In the genomic region with DNA sequence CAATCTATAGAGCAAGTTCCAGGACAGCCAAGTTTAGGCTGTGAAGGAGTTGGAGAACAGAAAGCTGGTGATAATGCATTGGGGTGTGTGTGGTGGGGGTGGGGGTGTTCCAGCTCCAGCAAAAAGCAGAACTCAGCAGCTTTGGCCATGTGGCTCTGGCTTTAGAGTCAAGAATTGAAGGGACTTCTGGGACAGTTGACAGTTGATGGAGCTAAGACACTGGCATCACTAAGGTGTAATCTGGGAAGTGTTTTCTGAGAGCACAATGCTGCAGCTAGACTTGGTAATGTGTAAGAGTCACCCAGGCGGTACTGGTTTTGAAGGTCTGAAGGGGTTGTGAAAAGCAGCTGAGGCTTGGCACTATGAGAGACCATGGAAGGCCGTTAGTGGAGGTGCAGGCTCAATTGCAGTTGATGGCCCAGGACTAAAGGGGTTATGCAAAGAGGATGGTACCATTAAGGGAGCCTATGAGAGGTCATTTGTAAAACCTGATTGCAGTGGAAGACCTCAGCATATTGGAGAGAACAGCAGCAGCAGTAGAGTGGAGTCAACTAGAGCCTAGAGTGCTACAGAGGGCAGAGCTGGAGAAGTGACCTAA, we compare ENCODE assay signal across 21 mouse cellular contexts. TPM values are rescaled to one million over a fixed set of nuclear protein-coding genes. Genes with fewer than 3 reads are reported as not detected.
A peak's percentile ranks its signal among the peaks of the same experiment; 100 is the strongest.
DNase-seq lines count a peak whose midpoint lies in the region; ATAC-seq and TF ChIP-seq lines count a peak whose summit lies in the region.
"Had no signal": no experiment of that assay in that cellular context is flagged by ENCODE, and none has a peak within 500 bp of the region (broad histone marks: within the 10 kb centered on the region; RNA-seq: fewer than 3 reads in every experiment).

No protein-coding gene starts in this region.

- 0 out of 2 replicates have a peak overlapping the region, but pooled peaks have one; percentile 2 for H3K4me3 ChIP-seq in midbrain, embryonic 10.5 days
- H3K4me3 ChIP-seq in midbrain, postnatal 0 days (ENCODE audit: low read depth, low read length), result no peak overlapping the region
- no peak overlapping the region for H3K4me3 ChIP-seq in liver, embryonic 11.5 days (ENCODE audit: low read depth, low read length)
- H3K4me3 ChIP-seq: embryonic facial prominence, embryonic 10.5 days; embryonic facial prominence, embryonic 12.5 days; forebrain, embryonic 13.5 days; forebrain, embryonic 15.5 days had no signal

- H3K27me3 ChIP-seq in midbrain, embryonic 10.5 days (ENCODE audit: low read depth, poor library complexity, severe bottlenecking), result no peaks in the 10 kb centered on the region
- H3K27me3 ChIP-seq in midbrain, postnatal 0 days (ENCODE audit: insufficient read depth, low read length), result no peaks in the 10 kb centered on the region
- H3K27me3 ChIP-seq in liver, embryonic 11.5 days (replicated peaks; ENCODE audit: control insufficient read depth, insufficient read depth, low read length), result no peaks in the 10 kb centered on the region
- H3K27me3 ChIP-seq: embryonic facial prominence, embryonic 12.5 days; forebrain, embryonic 13.5 days; forebrain, embryonic 15.5 days had no signal

- intact Hi-C loops in heart, postnatal 10 days (cut with DNase I), result no loop called here

- no peak overlapping the region for H3K9ac ChIP-seq in midbrain, postnatal 0 days (replicated peaks; ENCODE audit: low read length, poor library complexity, severe bottlenecking)
- no peak overlapping the region for H3K9ac ChIP-seq in liver, embryonic 11.5 days (ENCODE audit: low read depth, low read length)
- H3K9ac ChIP-seq: embryonic facial prominence, embryonic 12.5 days; forebrain, embryonic 13.5 days; forebrain, embryonic 15.5 days had no signal

- no peak overlapping the region for H3K4me2 ChIP-seq in midbrain, postnatal 0 days (ENCODE audit: low read depth, low read length, poor library complexity, severe bottlenecking)
- no peak overlapping the region for H3K4me2 ChIP-seq in liver, embryonic 11.5 days
- H3K4me2 ChIP-seq: embryonic facial prominence, embryonic 12.5 days; forebrain, embryonic 13.5 days; forebrain, embryonic 15.5 days had no signal

- TF ChIP-seq CTCF in midbrain, postnatal 0 days (IDR thresholded peaks at IDR 0.05), result no peak

- no peak overlapping the region for H3K27ac ChIP-seq in midbrain, embryonic 10.5 days (replicated peaks)
- no peak overlapping the region for H3K27ac ChIP-seq in midbrain, postnatal 0 days (ENCODE audit: low read depth, low read length)
- H3K27ac ChIP-seq in liver, embryonic 11.5 days (ENCODE audit: low read depth, low read length), result no peak overlapping the region
- H3K27ac ChIP-seq: embryonic facial prominence, embryonic 10.5 days; embryonic facial prominence, embryonic 12.5 days; forebrain, embryonic 13.5 days; forebrain, embryonic 15.5 days had no signal

- no peaks in the 10 kb centered on the region for H3K9me3 ChIP-seq in midbrain, embryonic 10.5 days (replicated peaks)
- H3K9me3 ChIP-seq in midbrain, postnatal 0 days (ENCODE audit: low read length), result no peaks in the 10 kb centered on the region
- H3K9me3 ChIP-seq in liver, embryonic 11.5 days (ENCODE audit: control insufficient read depth, low read length), result no peaks in the 10 kb centered on the region
- H3K9me3 ChIP-seq: embryonic facial prominence, embryonic 10.5 days; embryonic facial prominence, embryonic 12.5 days; forebrain, embryonic 13.5 days; forebrain, embryonic 15.5 days had no signal

- ATAC-seq in midbrain, postnatal 0 days (ENCODE audit: low FRiP score), result no peak
- ATAC-seq in granulocyte monocyte progenitor cell, adult 5-6 weeks (replicated peaks; ENCODE audit: poor library complexity, severe bottlenecking), result peak; percentile 68
- ATAC-seq in liver, embryonic 11.5 days (replicated peaks; ENCODE audit: low FRiP score), result no peak
- ATAC-seq: CD4-positive, CD25-positive, alpha-beta regulatory T cell, adult 4 months; forebrain, embryonic 13.5 days; forebrain, embryonic 15.5 days had no signal

- peak; percentile 88 for DNase-seq in heart, adult 11 months
- DNase-seq in heart, postnatal 10 days, result no peak
- no peak for DNase-seq in midbrain, embryonic 10.5 days (ENCODE audit: low spot score)
- no peak for DNase-seq in midbrain, postnatal 0 days (ENCODE audit: low spot score)
- DNase-seq in liver, result no peak
- DNase-seq in liver, embryonic 11.5 days (ENCODE audit: low spot score), result no peak
- DNase-seq: adrenal gland, adult 2 months; adrenal gland, postnatal 10 days; adrenal gland, postnatal 25 days; B cell, adult 2 months; cerebellum, adult 11-12 months; cerebellum, adult 2 months; cerebellum, adult 9-10 months; cerebellum, postnatal 10 days; cerebellum, postnatal 25 days had no signal

- H3K36me3 ChIP-seq in midbrain, embryonic 10.5 days, result peaks cover 68% of the 10 kb centered on the region
- no peaks in the 10 kb centered on the region for H3K36me3 ChIP-seq in midbrain, postnatal 0 days (ENCODE audit: insufficient read depth, low read length)
- peaks cover 35% of the 10 kb centered on the region for H3K36me3 ChIP-seq in liver, embryonic 11.5 days (ENCODE audit: control insufficient read depth, insufficient read depth, low read length)
- H3K36me3 ChIP-seq: forebrain, embryonic 15.5 days had no signal

- peaks cover 24% of the 10 kb centered on the region for H3K4me1 ChIP-seq in midbrain, embryonic 10.5 days
- H3K4me1 ChIP-seq in midbrain, postnatal 0 days (ENCODE audit: insufficient read depth, low read length), result no peaks in the 10 kb centered on the region
- peaks cover 5% of the 10 kb centered on the region for H3K4me1 ChIP-seq in liver, embryonic 11.5 days (replicated peaks; ENCODE audit: control insufficient read depth, insufficient read depth, low read length)

- 99% methylated on average over 2 of the region's 2 CpGs for WGBS in midbrain, embryonic 10.5 days
- WGBS in midbrain, postnatal 0 days, result 92% methylated on average over 2 of the region's 2 CpGs
- WGBS in liver, embryonic 11.5 days, result 90% methylated on average over 2 of the region's 2 CpGs

RNA-seq across cellular contexts. Expression of gene Borcs6, which starts 6.6 kb away (rescaled TPM):
- 10 to 100 TPM; 16.7 to 19.4 TPM for total RNA-seq in heart, postnatal 10 days (2021)
- polyA plus RNA-seq in midbrain, embryonic 10.5 days (2016; fragmentation: Nextera tagmentation; extraction: Ambion mirVana), result 6.9 and 8.7 TPM in 2 replicates
- total RNA-seq in midbrain, postnatal 0 days (2014; rRNA removed), result 33.3 and 39.0 TPM in 2 replicates
- polyA plus RNA-seq in midbrain, postnatal 0 days (2015; fragmentation: Nextera tagmentation; extraction: Ambion mirVana), result 21.1 and 21.3 TPM in 2 replicates
- total RNA-seq in granulocyte monocyte progenitor cell, adult 5-6 weeks (2014; fragmentation: Nextera tagmentation), result 2.0 and 11.4 TPM in 2 replicates
- 9.4 TPM in 2 replicates for total RNA-seq in granulocyte monocyte progenitor cell, adult 5-6 weeks (2017)
- 5.9 and 6.6 TPM in 2 replicates for polyA plus RNA-seq in liver, embryonic 11.5 days (2014; fragmentation: Nextera tagmentation; extraction: Ambion mirVana)

RNA-seq across cellular contexts. Expression of gene Aurkb, which starts 7.5 kb away (rescaled TPM):
- total RNA-seq in heart, postnatal 10 days (2021), result 10 to 100 TPM; 11.6 to 15.4 TPM
- polyA plus RNA-seq in midbrain, embryonic 10.5 days (2016; fragmentation: Nextera tagmentation; extraction: Ambion mirVana), result 218 and 239 TPM in 2 replicates
- total RNA-seq in midbrain, postnatal 0 days (2014; rRNA removed), result 6.9 and 10.5 TPM in 2 replicates
- polyA plus RNA-seq in midbrain, postnatal 0 days (2015; fragmentation: Nextera tagmentation; extraction: Ambion mirVana), result 6.0 and 6.9 TPM in 2 replicates
- 80.2 and 105 TPM in 2 replicates for total RNA-seq in granulocyte monocyte progenitor cell, adult 5-6 weeks (2014; fragmentation: Nextera tagmentation)
- total RNA-seq in granulocyte monocyte progenitor cell, adult 5-6 weeks (2017), result 102 and 122 TPM in 2 replicates
- 168 and 170 TPM in 2 replicates for polyA plus RNA-seq in liver, embryonic 11.5 days (2014; fragmentation: Nextera tagmentation; extraction: Ambion mirVana)

RNA-seq across cellular contexts. Expression of gene Tmem107, which starts 17.7 kb away (rescaled TPM):
- total RNA-seq in heart, postnatal 10 days (2021), result 1 to 10 TPM; 5.8 to 7.8 TPM
- 63.4 and 64.8 TPM in 2 replicates for polyA plus RNA-seq in midbrain, embryonic 10.5 days (2016; fragmentation: Nextera tagmentation; extraction: Ambion mirVana)
- 42.4 and 61.8 TPM in 2 replicates for total RNA-seq in midbrain, postnatal 0 days (2014; rRNA removed)
- 23.8 and 27.8 TPM in 2 replicates for polyA plus RNA-seq in midbrain, postnatal 0 days (2015; fragmentation: Nextera tagmentation; extraction: Ambion mirVana)
- total RNA-seq in granulocyte monocyte progenitor cell, adult 5-6 weeks (2014; fragmentation: Nextera tagmentation), result 15.1 and 48.9 TPM in 2 replicates
- 10.4 and 24.9 TPM in 2 replicates for total RNA-seq in granulocyte monocyte progenitor cell, adult 5-6 weeks (2017)
- 39.1 and 43.5 TPM in 2 replicates for polyA plus RNA-seq in liver, embryonic 11.5 days (2014; fragmentation: Nextera tagmentation; extraction: Ambion mirVana)

RNA-seq across cellular contexts. Expression of gene Vamp2, which starts 35.4 kb away (rescaled TPM):
- total RNA-seq in heart, postnatal 10 days (2021), result 10 to 100 TPM; 71.1 to 85.8 TPM
- 63.1 and 90.1 TPM in 2 replicates for polyA plus RNA-seq in midbrain, embryonic 10.5 days (2016; fragmentation: Nextera tagmentation; extraction: Ambion mirVana)
- total RNA-seq in midbrain, postnatal 0 days (2014; rRNA removed), result 144 and 157 TPM in 2 replicates
- 591 and 600 TPM in 2 replicates for polyA plus RNA-seq in midbrain, postnatal 0 days (2015; fragmentation: Nextera tagmentation; extraction: Ambion mirVana)
- total RNA-seq in granulocyte monocyte progenitor cell, adult 5-6 weeks (2014; fragmentation: Nextera tagmentation), result 59.2 and 63.1 TPM in 2 replicates
- total RNA-seq in granulocyte monocyte progenitor cell, adult 5-6 weeks (2017), result 7.2 and 8.6 TPM in 2 replicates
- 47.2 and 56.0 TPM in 2 replicates for polyA plus RNA-seq in liver, embryonic 11.5 days (2014; fragmentation: Nextera tagmentation; extraction: Ambion mirVana)

RNA-seq across cellular contexts. Expression of gene Ctc1, which starts 37.2 kb away (rescaled TPM):
- total RNA-seq in heart, postnatal 10 days (2021), result 10 to 100 TPM; 21.9 to 26.6 TPM
- polyA plus RNA-seq in midbrain, embryonic 10.5 days (2016; fragmentation: Nextera tagmentation; extraction: Ambion mirVana), result 82.4 and 85.6 TPM in 2 replicates
- 60.0 and 67.7 TPM in 2 replicates for total RNA-seq in midbrain, postnatal 0 days (2014; rRNA removed)
- polyA plus RNA-seq in midbrain, postnatal 0 days (2015; fragmentation: Nextera tagmentation; extraction: Ambion mirVana), result 46.8 and 53.4 TPM in 2 replicates
- total RNA-seq in granulocyte monocyte progenitor cell, adult 5-6 weeks (2014; fragmentation: Nextera tagmentation), result 50.3 and 66.2 TPM in 2 replicates
- total RNA-seq in granulocyte monocyte progenitor cell, adult 5-6 weeks (2017), result 17.1 and 22.4 TPM in 2 replicates
- polyA plus RNA-seq in liver, embryonic 11.5 days (2014; fragmentation: Nextera tagmentation; extraction: Ambion mirVana), result 57.5 and 60.5 TPM in 2 replicates
